Mouse (Mus musculus) ovary, postnatal 14 days (tissue): ENCODE results near the gene Zfp488.
A peak's percentile ranks its signal among the peaks of the same experiment; 100 is the strongest.

Experiments used
- DNase-seq: peaks from one replicate; pipeline ENCODE4 v3.0.0; 2022; ENCODE audit warnings: low spot score

The Zfp488 gene

GRCm38 (mm10) chr14:33978604-33979059 lies at the start of gene Zfp488:
Gene Zfp488, minus strand, starts transcription at chr14:33978764.
- DNase-seq: no peak

DNA sequence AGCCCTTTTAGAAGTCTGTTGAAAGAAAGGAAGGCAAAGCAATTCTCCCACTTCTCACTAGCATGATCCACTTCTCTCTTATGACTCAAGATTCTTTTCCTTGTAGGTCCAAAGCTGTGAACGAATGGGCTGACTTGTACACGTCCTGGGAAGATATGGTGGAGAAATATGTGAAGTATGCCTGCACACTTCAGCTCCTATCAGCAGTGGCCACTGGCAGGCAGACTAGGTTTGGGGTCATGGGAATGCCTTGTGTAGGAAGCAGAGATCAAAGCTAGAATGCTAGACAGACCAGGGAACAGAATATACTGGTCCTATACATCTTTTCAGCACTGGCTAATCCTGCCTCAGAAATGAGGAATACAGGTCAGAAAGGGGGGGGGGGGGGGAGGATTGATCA lies 48.1 kb upstream of the Zfp488 start:
- no peak for DNase-seq

DNA sequence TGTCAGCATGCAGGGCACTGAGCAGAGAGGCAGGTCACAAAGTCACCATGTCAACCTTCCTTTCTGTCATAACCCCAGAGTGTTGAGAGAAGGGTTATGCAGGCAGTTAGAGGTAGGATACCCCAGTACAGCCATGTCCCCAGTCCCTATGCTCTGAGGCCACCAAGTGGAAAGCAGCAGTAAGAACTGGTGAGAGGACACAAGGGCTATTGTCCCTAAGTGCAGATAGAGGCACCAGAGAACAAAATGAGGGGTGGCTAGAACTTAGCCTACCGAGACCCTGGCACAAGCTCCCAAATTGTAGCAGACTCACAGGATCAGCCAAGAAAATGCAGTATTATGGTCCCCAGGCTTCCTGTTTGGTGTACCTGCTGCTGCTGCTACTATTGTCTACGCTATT lies 38.4 kb upstream of the Zfp488 start:
- no peak for DNase-seq

DNA sequence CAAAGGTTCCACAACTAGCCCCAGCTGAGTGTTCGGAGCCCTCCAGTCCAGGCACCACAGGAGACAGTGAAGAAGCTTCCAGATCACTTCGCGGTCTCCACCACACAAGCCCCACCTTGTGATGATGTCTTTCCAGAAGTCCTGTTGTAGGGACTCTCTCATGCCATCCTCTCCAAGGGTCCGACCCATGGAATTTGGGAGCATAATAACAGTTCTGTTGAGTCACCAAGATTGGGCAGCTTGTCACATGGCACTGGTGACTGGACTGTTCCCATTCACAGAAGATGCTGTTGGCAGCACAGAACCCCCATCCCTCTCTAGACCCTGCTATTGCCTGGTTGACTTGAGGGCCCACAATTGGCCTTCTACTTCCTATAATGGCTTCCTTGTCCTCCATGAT lies 37.8 kb upstream of the Zfp488 start, which contains the start of gene Gm5460:
Gene Gm5460, plus strand, starts transcription at position 378 of the 400 bp plus-strand sequence.
- no peak for DNase-seq

DNA sequence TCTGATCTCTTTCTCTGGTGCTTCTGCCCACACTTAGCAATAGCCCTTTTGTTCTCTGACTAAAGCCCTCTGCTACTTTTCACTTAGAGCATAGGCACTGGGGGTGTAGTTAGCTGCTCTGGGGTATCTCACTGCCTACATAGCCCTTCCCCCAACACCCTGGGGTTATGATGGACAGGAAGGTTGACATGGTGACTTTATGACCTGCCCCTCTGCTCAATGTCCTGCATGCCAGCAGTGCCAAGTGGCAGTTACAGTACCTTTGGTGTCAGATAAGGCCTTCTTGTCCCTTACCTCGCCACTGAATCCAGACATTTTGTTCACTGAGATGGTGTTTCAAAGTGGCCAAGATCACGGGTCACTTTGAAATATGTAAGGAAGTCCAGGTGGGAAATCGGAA lies 36.5 kb upstream of the Zfp488 start, which contains the start of gene Gm30083:
Gene Gm30083, minus strand, starts transcription at position 120 of the 400 bp plus-strand sequence.
- no peak for DNase-seq

GRCm38 (mm10) chr14:34002358-34002757 lies 23.8 kb upstream of the Zfp488 start:
- no peak for DNase-seq

GRCm38 (mm10) chr14:34001445-34001844 lies 22.9 kb upstream of the Zfp488 start:
- no peak for DNase-seq

- DNase-seq: no peak
These were observed 21.5 kb upstream of the Zfp488 start for GRCm38 (mm10) chr14:34000076-34000475.

DNA sequence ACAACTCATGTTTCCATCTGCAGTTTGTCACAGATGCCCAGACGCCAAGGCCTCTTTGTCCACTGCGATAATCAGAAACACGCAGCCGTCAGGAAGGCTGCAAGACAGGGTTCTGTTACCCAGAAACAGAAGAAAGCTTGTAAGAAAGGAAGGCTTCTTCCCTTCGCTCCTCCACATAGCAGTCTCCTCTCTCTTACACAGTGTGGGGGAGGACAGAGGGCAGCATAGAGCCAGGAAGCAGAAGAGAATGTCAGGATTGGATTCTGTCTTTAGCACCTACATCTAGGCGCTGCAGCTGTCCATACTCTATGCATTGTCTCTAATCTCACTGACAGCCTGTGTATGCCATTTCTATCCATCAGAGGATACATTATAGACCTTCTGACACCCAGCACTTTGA lies 18.9 kb upstream of the Zfp488 start:
- no peak for DNase-seq

DNA sequence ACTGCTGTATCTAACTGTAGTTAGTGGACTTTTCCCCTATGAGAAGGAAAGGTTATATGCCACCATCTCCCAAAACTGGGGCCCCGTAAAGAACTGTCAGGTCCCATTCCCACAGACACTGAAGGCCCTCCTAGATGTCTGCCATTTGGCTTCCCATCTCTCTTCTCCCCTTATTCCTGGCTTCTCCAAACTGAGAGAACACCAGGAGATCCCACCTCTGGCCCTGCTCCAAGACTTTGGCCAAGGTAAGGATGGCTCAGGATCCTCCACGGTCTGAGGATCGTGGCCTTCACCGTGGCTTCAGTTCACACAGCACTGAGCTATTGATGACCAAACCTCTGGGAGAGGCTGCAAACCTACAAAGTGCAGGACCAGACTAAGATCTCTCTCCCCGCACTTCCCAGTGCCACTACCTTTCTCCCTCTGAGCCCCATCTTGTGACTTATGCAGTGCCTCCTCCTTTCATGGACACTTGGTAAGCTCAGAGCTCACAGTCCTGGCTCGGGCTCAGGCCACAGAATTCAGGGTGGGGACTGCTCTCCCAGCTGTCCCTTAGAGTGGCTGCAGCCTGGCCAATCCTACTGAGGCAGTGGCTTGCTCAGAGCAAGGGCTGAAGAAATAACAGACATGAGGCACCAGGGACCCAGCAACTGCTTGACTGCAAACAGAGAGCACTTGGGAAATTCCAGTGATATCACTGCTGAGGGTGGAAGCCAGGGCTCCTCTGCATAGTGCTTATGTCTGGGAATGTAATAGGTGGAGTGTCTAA lies 15.1 kb upstream of the Zfp488 start:
- DNase-seq: no peak

DNA sequence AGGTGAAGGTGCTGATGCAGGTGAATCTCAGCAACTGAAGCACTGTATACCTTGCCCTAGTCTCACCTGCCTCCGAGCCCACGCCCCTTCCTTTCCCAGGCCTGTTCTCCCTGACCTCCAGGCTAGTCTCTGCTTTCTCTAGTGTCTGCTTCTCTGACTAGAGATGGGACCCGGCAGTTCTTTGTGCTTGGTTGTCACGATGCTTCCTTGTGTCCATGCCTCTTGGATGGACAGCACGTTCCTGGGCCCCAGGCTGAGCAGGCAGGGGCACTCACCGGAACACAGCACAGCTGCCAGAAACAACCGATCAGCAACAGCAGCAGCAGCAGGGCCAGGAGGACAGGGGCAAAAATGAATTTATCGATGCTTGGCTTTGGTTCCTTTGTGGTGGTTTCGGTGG lies 14.5 kb upstream of the Zfp488 start:
- no peak for DNase-seq

DNA sequence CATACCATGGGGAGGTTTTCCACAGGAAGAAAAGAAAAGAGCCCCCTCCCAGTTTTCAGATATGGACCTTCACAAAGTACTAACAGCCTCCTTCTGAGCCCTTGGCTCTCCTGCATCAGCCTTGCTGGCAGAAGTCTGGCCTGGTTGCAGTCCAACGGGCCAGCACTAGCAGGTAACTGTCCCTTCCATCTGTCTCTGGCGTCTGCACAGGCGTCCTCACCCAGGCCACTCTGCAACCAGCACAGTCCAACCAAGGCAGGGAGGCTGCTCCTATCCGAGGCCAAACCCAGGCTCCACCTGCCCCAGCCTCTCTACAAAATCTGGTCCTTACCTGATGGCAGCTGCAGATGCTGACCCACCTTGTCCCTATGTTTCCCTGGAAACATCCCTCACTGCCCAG lies 13.4 kb upstream of the Zfp488 start:
- no peak for DNase-seq

DNA sequence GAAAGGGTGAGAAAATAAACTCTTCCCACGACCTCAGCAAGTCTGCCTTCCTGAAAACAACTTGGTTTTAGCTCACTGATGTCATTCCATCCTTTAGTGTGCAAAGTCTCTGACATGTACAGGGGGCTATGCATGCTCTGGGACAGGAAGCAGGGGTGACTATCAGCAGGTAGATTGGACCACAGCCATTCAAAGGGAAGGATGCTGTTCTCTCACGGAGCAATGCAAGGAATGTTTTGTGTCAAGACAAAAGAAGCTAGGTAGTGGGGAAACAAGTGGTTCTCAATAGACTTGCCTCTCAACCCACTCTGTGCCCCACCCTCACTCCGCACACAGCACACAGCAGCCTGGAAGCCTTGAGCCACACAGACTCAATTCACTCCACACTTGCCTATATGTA lies 10.6 kb upstream of the Zfp488 start:
- no peak for DNase-seq

- no peak for DNase-seq
These were observed 816 bp downstream of the Zfp488 start for GRCm38 (mm10) chr14:33977748-33978147.

DNA sequence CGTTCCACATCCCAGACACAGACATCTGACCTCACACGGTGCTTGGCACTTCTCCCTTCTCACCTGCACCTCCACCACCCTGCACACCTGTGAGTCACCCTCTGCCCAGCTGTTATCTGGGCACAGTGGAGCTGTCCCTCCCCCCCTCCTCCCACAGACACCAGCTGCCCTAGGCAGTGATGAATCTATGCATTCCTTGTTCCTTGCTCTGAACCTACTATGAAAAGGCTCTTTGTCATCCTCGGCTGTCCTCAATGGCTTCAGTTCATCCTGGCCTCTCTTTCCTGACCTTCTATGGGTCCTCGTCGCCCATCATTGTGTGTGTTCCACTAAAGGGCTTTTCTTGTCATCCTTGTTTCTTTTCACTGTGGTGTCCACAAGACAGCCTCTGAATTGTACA lies 3.8 kb downstream of the Zfp488 start:
- DNase-seq: no peak

DNA sequence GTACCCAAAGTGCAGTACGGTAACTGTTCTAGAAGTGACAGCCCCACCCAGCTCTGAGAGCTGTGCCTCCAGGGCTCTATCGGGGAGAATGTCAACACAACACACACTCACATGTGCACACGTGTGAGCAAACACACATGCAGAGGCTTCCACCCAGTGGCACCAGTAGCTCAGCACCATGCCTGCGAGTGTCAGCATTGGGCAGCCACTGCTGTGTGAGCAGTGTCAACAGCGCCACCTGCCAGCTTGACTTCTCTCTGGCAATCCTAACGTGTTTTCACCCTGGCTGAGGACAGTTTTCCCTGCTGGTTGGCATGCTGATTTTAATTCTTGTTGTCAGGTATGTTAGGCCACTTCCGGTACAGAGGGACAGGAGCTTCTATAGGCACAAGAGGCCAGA lies 5.9 kb downstream of the Zfp488 start:
- no peak for DNase-seq

DNA sequence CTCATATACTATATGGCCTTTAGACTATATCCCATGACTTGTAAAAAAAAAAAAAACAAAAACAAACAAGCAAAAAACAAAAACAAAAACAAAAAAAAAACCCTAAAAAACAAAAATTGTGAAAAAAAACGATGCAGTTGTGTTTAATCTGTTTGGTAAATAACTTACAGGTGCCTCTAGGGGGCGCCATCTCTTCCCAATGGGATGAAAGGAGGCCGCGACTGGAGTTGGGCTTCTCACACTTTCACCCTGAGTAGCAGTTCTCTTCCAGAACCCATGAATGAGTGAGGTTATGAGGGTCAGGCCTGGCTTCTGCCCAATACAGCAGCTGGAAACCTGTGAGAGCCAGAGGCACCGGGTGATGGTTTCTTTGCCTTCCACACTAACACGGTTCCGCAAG lies 12.9 kb downstream of the Zfp488 start:
- no peak for DNase-seq

DNA sequence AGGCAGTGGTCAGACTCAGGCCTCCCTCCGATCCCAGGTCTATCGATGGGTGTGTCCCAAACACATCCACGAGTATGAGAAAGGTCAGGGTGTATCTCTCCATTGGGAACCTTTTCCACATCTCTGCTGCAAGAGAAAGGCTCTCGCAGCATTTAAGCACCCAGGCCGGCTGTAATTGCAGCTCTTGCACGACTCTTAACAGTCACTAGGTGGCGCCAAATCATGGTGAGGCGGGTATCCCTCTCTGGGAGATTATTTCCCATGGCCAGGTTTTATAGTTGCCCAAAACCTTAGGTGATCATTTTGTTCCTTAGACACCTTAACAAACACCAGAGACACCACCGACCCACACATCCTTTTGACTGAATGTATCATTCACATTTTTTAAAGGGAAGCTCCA lies 19.2 kb downstream of the Zfp488 start:
- DNase-seq: peak; percentile 50

GRCm38 (mm10) chr14:33958841-33959240 lies 19.7 kb downstream of the Zfp488 start:
- no peak for DNase-seq

DNA sequence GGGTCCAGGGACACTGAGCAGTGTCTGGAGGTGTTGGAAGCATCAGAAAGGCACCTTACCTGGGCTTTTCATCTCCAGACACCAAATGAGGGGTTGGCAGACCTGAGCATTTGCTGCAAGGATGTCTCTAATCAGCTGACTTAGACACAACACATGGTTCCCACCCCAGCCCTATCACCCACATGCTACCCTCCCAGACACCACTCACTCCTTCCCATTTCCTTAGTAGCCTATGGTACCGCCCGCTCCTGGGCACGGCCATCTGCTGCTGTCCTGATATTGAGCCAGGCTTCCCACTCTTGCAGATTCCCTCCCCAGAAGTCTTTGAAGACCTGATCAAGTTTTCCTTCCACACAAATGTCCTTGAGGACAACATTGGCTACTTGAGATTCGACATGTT lies 20.4 kb downstream of the Zfp488 start:
- no peak for DNase-seq

- no peak for DNase-seq
These were observed 22.5 kb downstream of the Zfp488 start for GRCm38 (mm10) chr14:33956055-33956454.

GRCm38 (mm10) chr14:33953761-33954160 lies 24.8 kb downstream of the Zfp488 start, which contains the start of gene Rbp3:
Gene Rbp3, plus strand, starts transcription at chr14:33954003.
- DNase-seq: no peak

DNA sequence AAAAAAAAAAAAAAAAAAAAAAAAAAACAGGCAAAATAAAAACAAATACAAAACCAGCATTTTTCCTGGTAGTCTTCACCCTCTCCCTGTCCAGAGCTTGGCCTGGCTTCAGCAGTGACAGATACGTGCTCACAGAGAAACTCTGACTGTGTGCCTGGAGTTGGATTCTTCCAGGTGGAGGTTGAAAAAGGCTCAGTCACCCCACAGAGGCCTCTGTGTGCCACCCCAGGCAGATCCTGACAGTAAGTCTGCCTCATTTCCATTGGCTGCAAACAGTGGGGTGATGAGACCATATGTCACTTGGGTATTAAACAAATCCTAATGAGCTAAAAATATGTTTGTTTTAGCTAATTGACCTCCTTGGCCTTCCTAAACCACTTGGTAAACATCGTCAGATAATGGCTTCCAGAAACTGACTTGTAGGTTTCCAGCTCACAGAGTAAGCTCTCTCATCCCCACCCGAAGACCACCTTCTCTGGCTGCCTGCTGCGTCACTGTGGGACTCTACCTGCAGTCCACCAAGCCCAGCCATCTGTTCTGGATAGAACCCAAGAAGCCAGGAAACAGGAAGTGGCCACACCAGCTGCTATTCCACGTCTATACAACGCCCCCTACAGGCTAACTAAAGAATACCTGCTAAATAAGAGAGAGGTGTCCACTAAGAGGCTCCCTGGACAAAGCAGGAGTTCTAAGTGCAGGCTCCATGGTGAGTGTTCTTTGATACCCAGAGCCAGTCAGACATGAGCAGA lies 26.2 kb downstream of the Zfp488 start:
- DNase-seq: no peak
